10 mouse cellular contexts compared by ENCODE assay signal in genomic region chr4:41097381-41097780, GRCm38 (mm10). TPM values are rescaled to one million over a fixed set of nuclear protein-coding genes. Genes with fewer than 3 reads are reported as not detected.
DNase-seq lines count a peak whose midpoint lies in the region; ATAC-seq and TF ChIP-seq lines count a peak whose summit lies in the region.
"Had no signal": no experiment of that assay in that cellular context is flagged by ENCODE, and none has a peak within 500 bp of the region (broad histone marks: within the 10 kb centered on the region; RNA-seq: fewer than 3 reads in every experiment).

No protein-coding gene starts in this region.

- H3K4me2 ChIP-seq in liver, embryonic 16.5 days (ENCODE audit: low read depth, low read length): peak overlapping the region; percentile 87

- H3K9me3 ChIP-seq in heart, embryonic 10.5 days: no peaks in the 10 kb centered on the region
- no peaks in the 10 kb centered on the region for H3K9me3 ChIP-seq in E14TG2a.4 (ENCODE audit: low read length)
- no peaks in the 10 kb centered on the region for H3K9me3 ChIP-seq in liver, embryonic 16.5 days (replicated peaks; ENCODE audit: control insufficient read depth, low read length)

- ATAC-seq in liver, embryonic 16.5 days (ENCODE audit: low read depth): no peak

- DNase-seq in heart, embryonic 10.5 days (ENCODE audit: low spot score): no peak
- DNase-seq in heart, adult 2 months: no peak
- DNase-seq in induced T-regulatory cell, adult 2 months (ENCODE audit: low read depth): peak; percentile 8
- no peak for DNase-seq in Muller cell, postnatal 12 days (ENCODE audit: inconsistent ontology term)
- DNase-seq in lung, postnatal 10 days: no peak
- no peak for DNase-seq in lung, postnatal 25 days (ENCODE audit: low spot score)

- no peaks in the 10 kb centered on the region for H3K36me3 ChIP-seq in heart, embryonic 10.5 days
- H3K36me3 ChIP-seq in heart, adult 2 months (ENCODE audit: control insufficient read depth, insufficient read depth, low read length): no peaks in the 10 kb centered on the region
- H3K36me3 ChIP-seq in E14TG2a.4 (ENCODE audit: insufficient read depth, low read length): peaks cover 32% of the 10 kb centered on the region
- no peaks in the 10 kb centered on the region for H3K36me3 ChIP-seq in liver, embryonic 16.5 days (ENCODE audit: control insufficient read depth, insufficient read depth)

- no peak overlapping the region for H3K9ac ChIP-seq in heart, adult 2 months (ENCODE audit: low read depth, low read length)
- peak overlapping the region; percentile 65 for H3K9ac ChIP-seq in liver, embryonic 16.5 days (ENCODE audit: low read depth, low read length)

- H3K4me1 ChIP-seq in heart, embryonic 10.5 days: peaks cover 32% of the 10 kb centered on the region
- H3K4me1 ChIP-seq in heart, adult 2 months (ENCODE audit: control insufficient read depth, insufficient read depth, low read length): no peaks in the 10 kb centered on the region
- peaks cover 92% of the 10 kb centered on the region for H3K4me1 ChIP-seq in E14TG2a.4 (replicated peaks; ENCODE audit: low read depth, low read length)
- peaks cover 34% of the 10 kb centered on the region for H3K4me1 ChIP-seq in liver, embryonic 16.5 days (ENCODE audit: control insufficient read depth, low read depth, low read length)

- intact Hi-C loops in heart, adult 2 months (cut with DNase I): no loop called here

- TF ChIP-seq POLR2A in heart, adult 2 months (IDR thresholded peaks at IDR 0.05; ENCODE audit: insufficient read depth, low read depth, low read length): no peak

- 50% methylated on average over 13 of the region's 13 CpGs for WGBS in heart, embryonic 10.5 days
- WGBS in heart, adult 2 months: 79% methylated on average over 13 of the region's 13 CpGs
- 37% methylated on average over 13 of the region's 13 CpGs for WGBS in liver, embryonic 16.5 days (ENCODE audit: insufficient replicate concordance)

- peak overlapping the region; percentile 72 for H3K27ac ChIP-seq in heart, embryonic 10.5 days
- H3K27ac ChIP-seq in heart, adult 2 months: no peak overlapping the region
- peak overlapping the region; percentile 58; the same call in 1 of the 2 replicates for H3K27ac ChIP-seq in liver, embryonic 16.5 days (ENCODE audit: low read length)

- no peak for TF ChIP-seq CTCF in heart, adult 2 months (IDR thresholded peaks at IDR 0.05)
- no peak for TF ChIP-seq CTCF in E14TG2a.4 (conservative IDR thresholded peaks at IDR 0.05; ENCODE audit: low read length)

- peak overlapping the region; percentile 66 for H3K4me3 ChIP-seq in heart, embryonic 10.5 days
- no peak overlapping the region for H3K4me3 ChIP-seq in heart, adult 2 months
- peak overlapping the region; percentile 77 for H3K4me3 ChIP-seq in E14TG2a.4 (replicated peaks; ENCODE audit: low read length)
- peak overlapping the region; percentile 64 for H3K4me3 ChIP-seq in liver, embryonic 16.5 days (ENCODE audit: low read depth, low read length)

- H3K79me2 ChIP-seq in heart, adult 2 months (replicated peaks; ENCODE audit: control insufficient read depth, insufficient read depth, low read length): no peaks in the 10 kb centered on the region

- peaks cover 58% of the 10 kb centered on the region for H3K27me3 ChIP-seq in heart, embryonic 10.5 days (ENCODE audit: insufficient read depth, poor library complexity, severe bottlenecking)
- H3K27me3 ChIP-seq in heart, adult 2 months (ENCODE audit: control insufficient read depth, insufficient read depth, low read length): peaks cover 2% of the 10 kb centered on the region
- peaks cover 44% of the 10 kb centered on the region for H3K27me3 ChIP-seq in E14TG2a.4 (ENCODE audit: insufficient read depth, low read length)
- peaks cover 25% of the 10 kb centered on the region for H3K27me3 ChIP-seq in liver, embryonic 16.5 days (ENCODE audit: control insufficient read depth, insufficient read depth, low read depth, low read length)

- TF ChIP-seq EP300 in heart, adult 2 months (IDR thresholded peaks at IDR 0.05; ENCODE audit: insufficient read depth, low read depth, low read length): no peak

RNA-seq across cellular contexts. Expression of gene Aqp3, which starts 0.6 kb away (rescaled TPM):
- 10.6 TPM in 2 replicates for polyA plus RNA-seq in heart, embryonic 10.5 days (2016; fragmentation: Nextera tagmentation; extraction: Ambion mirVana)
- not detected for total RNA-seq in heart, adult 2 months (2021)
- 0.20 and 4.2 TPM in 2 replicates for polyA plus RNA-seq in heart, adult 2 months (2012; rRNA removed)
- 10.4 and 11.4 TPM in 2 replicates for polyA plus RNA-seq in liver, embryonic 16.5 days (2015; fragmentation: Nextera tagmentation; extraction: Ambion mirVana)
- total RNA-seq: hematopoietic stem cell, adult 5-6 weeks had no signal
- polyA plus RNA-seq: cortical plate, adult 2 months had no signal

RNA-seq across cellular contexts. Expression of gene Nol6, which starts 26.9 kb away (rescaled TPM):
- polyA plus RNA-seq in heart, embryonic 10.5 days (2016; fragmentation: Nextera tagmentation; extraction: Ambion mirVana): 26.0 and 26.8 TPM in 2 replicates
- 10 to 100 TPM; 14.9 to 16.4 TPM for total RNA-seq in heart, adult 2 months (2021)
- 17.6 and 21.2 TPM in 2 replicates for polyA plus RNA-seq in heart, adult 2 months (2012; rRNA removed)
- polyA plus RNA-seq in liver, embryonic 16.5 days (2015; fragmentation: Nextera tagmentation; extraction: Ambion mirVana): 8.5 and 10.1 TPM in 2 replicates

RNA-seq across cellular contexts. Expression of gene Ube2r2, which starts 38.2 kb away (rescaled TPM):
- 64.2 and 84.7 TPM in 2 replicates for polyA plus RNA-seq in heart, embryonic 10.5 days (2016; fragmentation: Nextera tagmentation; extraction: Ambion mirVana)
- total RNA-seq in heart, adult 2 months (2021): 100 to 1,000 TPM; 121 to 133 TPM
- polyA plus RNA-seq in heart, adult 2 months (2012; rRNA removed): 52.7 and 72.9 TPM in 2 replicates
- 47.9 and 56.0 TPM in 2 replicates for polyA plus RNA-seq in liver, embryonic 16.5 days (2015; fragmentation: Nextera tagmentation; extraction: Ambion mirVana)

RNA-seq across cellular contexts. Expression of gene Aqp7, which starts 49.4 kb away (rescaled TPM):
- polyA plus RNA-seq in heart, embryonic 10.5 days (2016; fragmentation: Nextera tagmentation; extraction: Ambion mirVana): 0.09 and 1.2 TPM in 2 replicates
- 10 to 100 TPM; 21.6 to 33.0 TPM for total RNA-seq in heart, adult 2 months (2021)
- 32.7 and 53.4 TPM in 2 replicates for polyA plus RNA-seq in heart, adult 2 months (2012; rRNA removed)
- polyA plus RNA-seq in liver, embryonic 16.5 days (2015; fragmentation: Nextera tagmentation; extraction: Ambion mirVana): 1.1 and 1.4 TPM in 2 replicates
- total RNA-seq: hematopoietic stem cell, adult 5-6 weeks had no signal
- polyA plus RNA-seq: cortical plate, adult 2 months had no signal
